Mouse (Mus musculus) liver, adult 2 months (tissue): ENCODE measurements at regions not wholly inside any gene's neighbourhood (a gene's known extent, or its start where the extent isn't known, plus 50 kb on each side); places are given as distances from the start of the nearest gene placed in this dataset.

Experiments
- DNase-seq: peaks from one replicate; pipeline ENCODE4 v3.0.0-alpha.2; 2011; ENCODE audit warnings: low read depth, low spot score; ENCODE audit errors: extremely low read depth
- H3K27ac ChIP-seq: fragments of 200-500 bp; replicated peaks from 2 replicates; pipeline ENCODE4 v1.5.1; 2012; ENCODE audit warnings: low read depth, mild to moderate bottlenecking, control low read depth, inconsistent platforms, low read length; ENCODE audit not compliant: insufficient read depth
- H3K27me3 ChIP-seq: fragments of 200-500 bp; 2 replicates; pipeline ENCODE4 v1.6.1; 2012; ENCODE audit warnings: mild to moderate bottlenecking, moderate library complexity, low read length, inconsistent platforms; ENCODE audit not compliant: control insufficient read depth, insufficient read depth
- H3K36me3 ChIP-seq: fragments of 200-500 bp; 2 replicates; pipeline ENCODE4 v1.6.1; 2012; ENCODE audit warnings: low read length, inconsistent platforms; ENCODE audit not compliant: control insufficient read depth, insufficient read depth
- H3K4me1 ChIP-seq: fragments of 200-500 bp; 2 replicates; pipeline ENCODE4 v1.6.1; 2011; ENCODE audit warnings: low read length; ENCODE audit not compliant: control insufficient read depth, insufficient read depth
- H3K4me3 ChIP-seq: fragments of 200-500 bp; 2 replicates; pipeline ENCODE4 v1.5.1; 2011; ENCODE audit warnings: low read depth, mild to moderate bottlenecking, control low read depth, low read length, moderate library complexity; ENCODE audit not compliant: insufficient read depth
- H3K79me2 ChIP-seq: fragments of 200-500 bp; 2 replicates; pipeline ENCODE4 v1.6.1; 2012; ENCODE audit warnings: inconsistent platforms, mild to moderate bottlenecking, low read length, moderate library complexity; ENCODE audit not compliant: control insufficient read depth, insufficient read depth
- H3K9ac ChIP-seq: fragments of 200-500 bp; 2 replicates; pipeline ENCODE4 v1.6.1; 2012; ENCODE audit warnings: low read depth, mild to moderate bottlenecking, control low read depth, inconsistent platforms, low read length
- CTCF ChIP-seq: fragments of 200-500 bp; IDR thresholded peaks from 2 replicates; pipeline ENCODE4 v1.5.1; 2011; ENCODE audit warnings: low read depth, low read length, control low read depth
- POLR2A ChIP-seq: fragments of 200-500 bp; IDR thresholded peaks from 2 replicates; pipeline ENCODE4 v1.6.1; 2011; ENCODE audit warnings: low read length, control low read depth; ENCODE audit not compliant: insufficient read depth; ENCODE audit errors: extremely low read depth
- WGBS: fragments of 180-500 bp; shearing (Covaris S2); methylation state at CpG from one replicate; pipeline ENCODE4 v1.1.7; 2018; 5-methylcytosine and 5-hydroxymethylcytosine counted together

DNA sequence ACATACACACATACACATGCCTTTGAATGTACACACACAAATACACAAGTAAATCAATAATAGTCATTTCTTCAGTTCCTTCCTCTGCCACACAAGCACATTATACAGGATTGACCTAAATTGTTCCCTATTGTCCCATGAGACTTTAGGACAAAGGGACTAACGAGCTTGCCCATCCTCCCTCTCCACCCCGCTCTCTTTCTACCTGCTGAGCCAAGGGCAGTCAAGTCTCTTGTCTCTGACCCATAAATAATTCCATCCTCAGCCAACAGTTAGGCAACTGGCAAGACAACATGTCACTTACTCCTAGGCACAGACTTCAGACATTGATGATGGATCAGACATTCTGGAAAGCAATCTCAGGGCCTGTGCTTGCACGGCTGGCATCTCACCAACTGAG lies 56.3 kb upstream of the Kcnk2 start:
- H3K79me2 ChIP-seq: no peaks in the 10 kb centered on the region
- no peak overlapping the region for H3K9ac ChIP-seq
- DNase-seq: no peak
- H3K4me3 ChIP-seq: no peak overlapping the region
- no peaks in the 10 kb centered on the region for H3K4me1 ChIP-seq
- no peaks in the 10 kb centered on the region for H3K27me3 ChIP-seq
- H3K27ac ChIP-seq: no peak overlapping the region
- H3K36me3 ChIP-seq: no peaks in the 10 kb centered on the region
- TF ChIP-seq POLR2A (no peak), CTCF (no peak)
- WGBS: 87% methylated on average over 3 of the region's 3 CpGs
